Mouse (Mus musculus) left cerebral cortex, adult 8-10 months (tissue): ENCODE results near the gene Zfp788. TPM values are rescaled to one million over a fixed set of nuclear protein-coding genes. Genes with fewer than 3 reads are reported as not detected.
"Not testable (repeated sequence)": the region's sequence is repeated elsewhere in the genome, so short reads cannot be mapped to it uniquely, and the experiment has no call there.

ENCODE experiments used
- DNase-seq, 2 experiments: peaks; one replicate each; pipeline ENCODE4 v3.0.0; 2022; ENCODE audit warnings: low spot score in 2 of 2
- total RNA-seq, 4 experiments: library from RNA; stranded (reverse); gene quantifications; 2 replicates each; pipeline ENCODE4 v1.2.4; 2022

Zfp788 gene
- 10 to 100 TPM; 36.5 to 42.9 (median 41.3) TPM for total RNA-seq

GRCm38 (mm10) chr7:41632409-41633220, at the start of gene Zfp788:
Zfp788 (plus strand) TSS chr7:41633203.
- DNase-seq = peak in 1 of 2 experiments; percentile 98

GRCm38 (mm10) chr7:41587831-41588230, 45.2 kb upstream of the Zfp788 start:
- DNase-seq = not testable (repeated sequence)

GRCm38 (mm10) chr7:41598615-41599014, 34.4 kb upstream of the Zfp788 start:
- no peak for DNase-seq

GRCm38 (mm10) chr7:41599034-41599813, 33.8 kb upstream of the Zfp788 start, which contains the start of gene 2610021A01Rik:
2610021A01Rik (plus strand) TSS chr7:41599230.
- DNase-seq = peak; percentile 85 to 93

- DNase-seq = no peak
Measured at GRCm38 (mm10) chr7:41599932-41600548, 33.0 kb upstream of the Zfp788 start.

- no peak for DNase-seq
Measured at GRCm38 (mm10) chr7:41611654-41612053, 21.3 kb upstream of the Zfp788 start.

- DNase-seq = not testable (repeated sequence)
Measured at GRCm38 (mm10) chr7:41616241-41616640, 16.8 kb upstream of the Zfp788 start.

- DNase-seq = peak; percentile 92 to 93
Measured at GRCm38 (mm10) chr7:41633221-41633984, 400 bp downstream of the Zfp788 start.

GRCm38 (mm10) chr7:41674326-41674725, 41.3 kb downstream of the Zfp788 start:
- DNase-seq = not testable (repeated sequence)

Other genes with a start within 250 kb of the Zfp788 start
- gene AI987944, start 239.8 kb upstream of the Zfp788 start, total RNA-seq = 10 to 100 TPM in 3 of 4 experiments, 1 to 10 TPM in 1; 8.6 to 12.8 (median 12.0) TPM
- gene Vmn2r57, start 184.5 kb upstream of the Zfp788 start, total RNA-seq = under 1 TPM; 0.53 to 0.64 (median 0.62) TPM
- under 1 TPM; 0.11 to 0.39 (median 0.21) TPM for gene Gm20449, start 133.8 kb upstream of the Zfp788 start, total RNA-seq
- 10 to 100 TPM in 2 of 4 experiments, 1 to 10 TPM in 2; 9.0 to 11.4 (median 9.9) TPM for gene AW146154, start 133.3 kb upstream of the Zfp788 start, total RNA-seq
- gene Gm6871, start 59.5 kb upstream of the Zfp788 start, total RNA-seq = not detected
- gene 2610021A01Rik, start 34.0 kb upstream of the Zfp788 start, total RNA-seq = 10 to 100 TPM; 29.2 to 42.3 (median 35.2) TPM
- gene Vmn2r58, start 239.5 kb downstream of the Zfp788 start, total RNA-seq = not detected